Mouse (Mus musculus) adipocyte (in vitro differentiated cells): ENCODE measurements around the gene Olfr1282.
"Not testable (repeated sequence)": the region's sequence is repeated elsewhere in the genome, so short reads cannot be mapped to it uniquely, and the experiment has no call there.

Experiments used
- DNase-seq: peaks from one replicate; pipeline ENCODE4 v3.0.0-alpha.2; 2016; ENCODE audit warnings: low spot score

The Olfr1282 gene

DNA sequence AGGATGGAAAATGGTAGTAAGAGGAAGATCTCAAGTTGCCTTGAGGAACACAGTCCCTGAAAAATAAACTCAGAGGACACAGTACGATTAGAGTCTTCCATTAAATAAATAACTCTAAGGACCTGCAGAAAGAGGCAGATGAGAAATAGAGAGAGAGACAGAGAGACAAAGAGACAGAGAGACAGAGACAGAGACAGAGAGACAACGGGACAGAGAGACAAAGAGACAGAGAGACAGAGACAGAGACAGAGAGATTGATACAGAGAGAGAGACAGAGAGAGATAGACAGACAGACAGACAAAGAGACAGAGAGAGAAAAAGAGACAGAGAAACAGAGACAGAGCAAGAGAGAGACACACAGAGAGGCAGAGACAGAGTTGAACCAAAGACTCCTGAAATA is at the start of gene Olfr1282:
Gene Olfr1282 (minus strand): TSS at position 101 of the 400 bp plus-strand sequence.
- DNase-seq, result no peak

GRCm38 (mm10) chr2:111375222-111375621 is 39.3 kb upstream of the Olfr1282 start, which contains the start of gene Olfr1284:
Gene Olfr1284 (plus strand): TSS chr2:111375522.
- DNase-seq, result no peak

- no peak for DNase-seq
Observed at GRCm38 (mm10) chr2:111366490-111366889, 30.6 kb upstream of the Olfr1282 start, which contains the start of gene Olfr1283. Gene Olfr1283 (plus strand): TSS chr2:111366790.

- not testable (repeated sequence) for DNase-seq
Observed at GRCm38 (mm10) chr2:111333721-111334120, 2.2 kb downstream of the Olfr1282 start.

DNA sequence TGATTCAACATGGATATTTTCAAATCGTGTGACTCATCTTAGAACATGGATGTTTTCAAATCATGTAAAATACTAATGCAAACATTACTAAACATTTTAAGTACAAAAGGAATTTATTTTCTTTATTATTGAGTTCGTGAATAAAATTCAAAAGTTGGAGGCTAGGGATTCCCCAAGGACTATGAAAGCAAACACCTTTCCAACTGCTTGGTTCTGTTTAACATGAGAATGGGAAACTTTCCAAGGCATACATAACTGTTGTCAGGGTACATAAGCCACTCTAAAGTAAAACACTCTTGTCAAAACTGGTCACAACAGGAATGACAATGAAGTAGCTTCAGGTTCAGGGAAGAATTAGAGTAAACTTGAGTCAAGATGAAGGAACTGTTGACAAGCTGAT is 9.7 kb downstream of the Olfr1282 start, which contains the start of gene Olfr1281:
Gene Olfr1281 (plus strand): TSS at position 301 of the 400 bp plus-strand sequence.
- no peak for DNase-seq

- DNase-seq, result no peak
Observed at GRCm38 (mm10) chr2:111313717-111314116, 22.2 kb downstream of the Olfr1282 start, which contains the start of gene Olfr1280. Gene Olfr1280 (plus strand): TSS chr2:111314017.

DNA sequence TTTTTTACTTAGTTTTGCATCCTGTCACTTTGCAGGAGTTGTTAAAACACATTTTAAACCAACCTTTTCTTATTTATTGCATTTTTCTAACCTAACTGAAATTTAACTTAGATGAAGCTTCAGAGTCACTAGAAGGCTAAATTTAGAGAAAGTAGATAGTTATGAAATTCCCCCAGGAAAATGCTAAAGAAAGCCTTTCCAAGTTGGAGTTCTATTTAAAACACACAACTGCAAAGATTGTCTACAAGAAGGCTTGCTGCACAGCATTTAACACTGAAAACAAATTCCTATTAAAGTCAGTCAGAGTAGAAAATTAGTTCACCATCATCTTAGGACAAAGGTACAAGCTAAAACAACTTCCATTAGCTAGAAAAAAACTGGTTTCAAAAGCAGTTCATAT is 35.5 kb downstream of the Olfr1282 start, which contains the start of gene Olfr1279:
Gene Olfr1279 (plus strand): TSS at position 262 of the 400 bp plus-strand sequence.
- no peak for DNase-seq

- no peak for DNase-seq
Observed at GRCm38 (mm10) chr2:111298541-111298940, 37.3 kb downstream of the Olfr1282 start.

DNA sequence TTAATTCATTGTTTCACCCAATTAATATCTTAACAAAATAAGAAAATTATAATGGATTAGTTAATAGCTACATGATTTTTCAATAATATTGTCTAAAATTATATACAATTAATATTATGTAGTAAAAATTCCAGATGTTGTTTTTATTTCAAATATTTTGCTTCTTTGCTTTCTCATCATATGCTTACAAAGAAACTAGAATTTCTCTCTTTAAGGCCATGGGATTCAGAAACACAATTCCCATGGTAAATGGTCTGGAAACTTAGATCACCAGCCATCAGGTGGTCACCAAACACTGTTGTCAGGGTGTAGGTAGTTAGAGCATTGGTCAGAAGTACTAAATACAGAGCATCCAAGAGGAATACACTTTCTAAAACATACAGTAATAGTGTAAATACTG is 46.0 kb downstream of the Olfr1282 start, which contains the start of gene Olfr1278:
Gene Olfr1278 (plus strand): TSS at position 301 of the 400 bp plus-strand sequence.
- no peak for DNase-seq
